Mouse (Mus musculus) layer of hippocampus, adult 9-10 months (tissue): ENCODE results near the gene Aff1.

Experiments
- DNase-seq: peaks from one replicate; pipeline ENCODE4 v3.0.0; 2022; ENCODE audit warnings: low spot score

Aff1 gene

DNA sequence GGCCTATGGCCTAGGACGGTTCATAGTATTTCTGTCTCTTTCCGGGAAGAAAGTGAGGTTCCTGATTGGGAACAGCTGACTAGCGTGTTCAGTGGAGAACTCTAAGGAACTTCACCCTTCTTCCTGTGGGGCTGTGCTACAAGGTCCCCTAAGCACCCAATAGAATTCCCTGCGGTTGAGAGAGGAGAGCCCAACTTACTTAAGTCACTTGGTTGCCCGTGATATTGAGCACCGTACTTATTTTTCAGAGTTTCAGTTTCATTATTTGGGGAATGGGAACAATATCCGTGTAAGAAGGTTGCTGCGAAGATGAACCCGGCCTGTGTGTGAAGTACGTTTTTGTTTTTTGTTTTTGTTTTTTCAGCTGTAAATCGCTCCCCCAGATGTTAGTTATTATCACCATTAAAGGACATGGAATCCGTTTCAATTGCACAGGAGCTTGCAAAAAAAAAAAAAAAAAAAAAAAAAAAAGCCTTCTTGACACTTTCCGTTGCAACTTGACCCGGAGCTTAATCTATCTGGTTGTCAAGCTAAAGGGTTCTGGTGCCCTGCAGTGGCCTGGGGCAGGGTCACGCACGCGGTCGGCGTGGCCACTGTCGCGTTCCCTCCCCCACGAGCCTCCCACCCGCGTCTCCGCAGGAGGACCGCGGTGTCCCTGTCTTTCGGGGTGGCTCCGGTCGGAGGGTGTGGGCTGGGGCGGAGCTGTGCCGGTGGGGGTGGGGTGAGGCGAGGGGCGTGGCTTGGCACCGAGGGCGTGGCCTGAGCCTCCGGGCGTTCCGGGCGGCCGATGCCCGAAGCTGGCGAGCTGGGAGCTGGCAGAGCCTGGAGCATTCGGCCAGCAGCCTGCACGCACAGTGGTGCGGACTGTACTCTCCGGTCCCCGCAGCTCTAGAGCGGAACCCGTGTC, at the start of gene Aff1:
TSS of gene Aff1 (plus strand) at position 751 of the 907 bp plus-strand sequence.
- peak; percentile 32 for DNase-seq

DNA sequence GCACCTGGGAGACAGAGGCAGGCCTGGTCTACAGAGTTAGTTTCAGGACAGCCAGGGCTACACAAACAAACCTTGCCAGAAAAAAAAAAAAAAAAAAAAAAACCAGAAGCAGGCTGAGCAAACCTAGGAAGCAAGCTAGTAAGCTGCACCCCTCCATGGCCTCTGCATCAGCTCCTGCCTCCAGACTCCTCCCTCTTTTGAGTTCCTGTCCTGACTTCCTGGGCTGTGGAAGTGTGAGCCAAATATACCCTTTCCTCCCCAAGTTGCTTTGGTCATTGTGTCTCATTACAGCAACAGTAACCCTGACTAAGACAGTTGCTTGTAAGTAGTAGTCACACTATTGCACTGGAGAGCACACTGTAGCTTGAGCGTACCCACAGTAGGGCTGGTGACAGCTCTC, 48.0 kb upstream of the Aff1 start:
- DNase-seq, result no peak

DNA sequence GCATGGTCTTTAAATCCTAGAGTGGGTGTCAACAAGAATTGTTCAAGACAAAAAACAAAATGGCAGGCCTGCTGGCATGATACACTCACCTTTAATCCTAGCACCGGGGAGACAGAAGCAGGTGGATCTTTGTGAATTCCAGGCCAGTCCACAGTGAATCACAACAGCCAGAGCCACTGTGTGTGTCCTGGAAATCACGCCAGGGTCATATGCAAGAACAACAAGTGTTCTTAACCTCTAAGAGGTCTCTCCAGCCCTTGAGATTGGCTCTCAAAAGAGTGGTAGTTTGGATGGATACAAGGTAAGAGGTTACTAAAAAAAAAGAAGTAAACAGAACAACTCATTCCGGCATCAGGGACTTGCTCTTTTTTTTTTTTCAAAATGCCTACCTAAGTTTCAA, 44.9 kb upstream of the Aff1 start:
- DNase-seq, result no peak

DNA sequence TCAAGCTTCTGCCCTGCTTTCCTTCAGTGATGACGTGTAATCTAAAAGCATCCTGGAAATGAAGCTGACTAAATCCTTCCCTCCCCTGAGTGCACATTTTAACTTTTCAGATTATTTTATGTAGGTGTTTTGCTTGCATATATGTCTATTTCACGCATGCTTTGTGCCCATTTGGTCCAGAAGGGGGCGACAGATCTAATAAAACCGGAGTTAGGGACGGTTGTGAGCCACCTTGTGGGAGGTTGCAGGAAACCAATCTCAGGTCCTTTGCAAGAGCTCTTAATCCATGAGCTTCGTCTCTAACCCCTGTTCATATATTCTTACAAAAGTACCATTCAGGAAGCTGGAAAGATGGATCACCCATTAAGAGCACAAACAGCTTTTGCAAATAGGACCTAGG, 37.9 kb upstream of the Aff1 start:
- no peak for DNase-seq

DNA sequence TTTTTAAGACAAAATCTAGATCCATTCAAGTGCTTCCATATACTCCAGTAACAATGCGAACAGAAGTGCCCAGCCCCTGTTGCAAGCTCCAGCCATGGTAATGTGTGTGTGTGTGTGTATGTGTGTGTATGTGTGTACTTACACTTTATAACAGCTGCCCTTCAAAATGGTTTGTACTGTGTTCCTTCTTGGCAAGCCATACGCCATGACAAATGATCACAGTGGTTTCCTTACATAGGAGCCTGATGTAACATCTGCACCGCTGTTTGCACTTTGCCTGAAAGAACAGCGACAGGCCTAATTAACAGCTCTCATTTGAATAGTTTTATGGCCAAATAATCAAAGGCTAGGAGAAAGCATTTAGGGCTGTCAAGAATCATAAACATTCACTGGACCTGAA, 37.4 kb upstream of the Aff1 start:
- no peak for DNase-seq

DNA sequence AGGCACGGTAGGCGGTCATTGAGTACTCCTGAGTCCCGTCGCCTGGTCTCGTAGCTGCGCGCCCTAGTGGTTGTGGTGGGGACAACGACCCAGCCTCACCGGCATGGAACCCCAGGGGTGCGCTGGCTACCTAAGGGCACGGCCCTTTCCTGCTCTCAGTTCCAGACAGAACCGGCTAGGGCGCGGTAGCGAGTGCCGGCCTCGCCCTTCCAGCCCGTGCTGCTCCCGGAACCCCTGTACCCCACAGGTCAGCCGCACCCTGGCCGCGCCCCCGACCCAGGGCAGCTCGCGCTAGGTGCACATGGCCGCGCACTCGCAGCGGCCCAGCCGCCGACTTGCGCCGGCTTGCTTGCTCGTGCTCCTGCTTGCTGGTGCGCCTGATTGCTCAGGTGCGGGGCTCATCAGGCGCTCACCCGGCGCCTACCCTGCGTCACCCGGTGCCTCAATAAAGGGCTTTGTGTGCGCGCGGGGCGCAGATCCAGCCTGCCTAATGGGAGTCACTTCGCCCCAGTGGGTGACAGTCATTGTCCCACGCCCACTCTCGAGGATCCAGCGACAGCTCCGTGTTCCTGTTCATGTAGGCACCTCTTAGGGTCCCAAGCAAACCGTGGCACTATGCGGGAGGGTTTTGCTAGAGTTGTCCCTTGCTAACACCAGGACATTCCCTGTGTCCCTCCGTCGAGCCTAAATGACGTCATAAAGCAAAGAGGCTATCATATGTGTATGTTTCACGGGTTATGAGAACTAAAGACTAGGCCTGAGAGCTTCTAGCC, 36.6 kb upstream of the Aff1 start, which contains the start of gene 1700016H13Rik:
TSS of gene 1700016H13Rik (minus strand) at position 665 of the 773 bp plus-strand sequence.
- no peak for DNase-seq

DNA sequence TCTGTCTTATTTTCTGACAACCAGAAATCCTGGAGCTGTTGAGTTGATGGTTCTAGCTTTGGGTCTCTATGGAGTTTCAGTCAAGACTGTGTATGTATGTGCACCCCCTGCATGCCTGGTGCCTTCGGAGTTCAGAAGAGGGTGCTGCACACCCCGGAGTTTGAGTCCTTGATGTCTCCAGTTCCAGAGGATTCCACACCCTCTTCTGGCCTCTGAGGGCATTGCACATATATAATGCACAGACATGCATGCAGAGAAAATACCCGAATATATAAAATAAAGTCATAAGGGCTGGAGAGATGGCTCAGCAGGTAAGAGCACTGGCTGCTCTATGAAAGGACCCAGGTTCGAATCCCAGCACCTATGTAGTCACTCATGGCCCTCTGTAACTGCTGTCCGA, 33.3 kb upstream of the Aff1 start:
- no peak for DNase-seq

DNA sequence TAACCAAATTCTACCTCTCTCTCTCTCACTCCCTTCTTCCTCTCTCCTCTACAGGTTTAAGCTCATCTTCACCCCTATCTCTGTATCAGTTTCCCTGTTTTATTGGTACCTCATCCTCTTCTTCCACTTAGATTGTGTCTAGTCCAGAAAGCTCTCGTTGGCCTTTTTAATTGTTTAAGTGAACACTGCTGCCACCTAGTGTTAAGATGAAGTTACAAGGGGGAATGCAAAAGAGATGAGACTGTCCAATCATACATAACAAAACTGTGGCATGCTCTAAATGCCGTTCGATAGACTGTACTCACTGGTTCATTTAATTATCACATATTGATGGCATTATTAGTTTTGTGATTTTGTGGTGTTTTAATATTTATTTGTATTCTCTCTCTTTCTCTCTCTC, 32.6 kb upstream of the Aff1 start:
- peak; percentile 46 for DNase-seq

DNA sequence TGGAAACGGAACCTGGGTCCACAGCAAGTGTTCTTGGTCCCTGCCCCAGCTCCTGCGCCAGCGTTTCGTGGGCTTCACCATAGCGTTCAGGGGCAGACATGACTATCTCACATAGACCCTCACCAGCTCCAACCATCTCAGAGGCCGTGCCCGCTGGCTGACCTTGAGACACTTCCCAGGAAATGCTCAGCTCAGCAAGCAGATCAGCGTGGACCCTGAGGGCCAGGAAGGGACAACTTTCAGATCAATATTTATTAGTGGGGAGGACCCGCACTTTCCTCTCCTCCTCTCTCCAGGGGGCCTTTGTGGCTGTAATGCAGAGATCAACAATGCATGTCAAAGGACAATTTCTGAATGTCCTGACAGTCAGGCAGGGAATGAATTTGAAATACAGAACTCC, 27.2 kb upstream of the Aff1 start:
- DNase-seq, result no peak

DNA sequence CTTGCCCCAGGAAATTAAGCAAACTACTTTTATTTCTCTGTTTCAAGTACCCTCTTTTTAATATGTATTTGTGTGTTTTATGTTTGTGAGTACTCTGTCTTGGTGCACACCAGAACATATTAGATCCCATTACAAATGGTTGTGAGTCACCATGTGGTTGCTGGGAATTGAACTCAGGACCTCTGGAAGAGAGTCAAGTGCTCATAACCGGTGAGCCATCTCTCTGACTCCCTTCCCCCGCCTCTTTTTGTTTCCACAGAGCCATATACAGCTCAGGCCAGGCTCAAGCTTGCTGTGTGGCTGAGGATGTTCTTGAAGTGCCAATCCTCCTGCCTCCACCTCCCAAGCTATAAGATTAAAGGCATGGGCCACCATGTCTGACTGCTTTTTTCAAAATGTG, 26.3 kb upstream of the Aff1 start:
- DNase-seq, result no peak

DNA sequence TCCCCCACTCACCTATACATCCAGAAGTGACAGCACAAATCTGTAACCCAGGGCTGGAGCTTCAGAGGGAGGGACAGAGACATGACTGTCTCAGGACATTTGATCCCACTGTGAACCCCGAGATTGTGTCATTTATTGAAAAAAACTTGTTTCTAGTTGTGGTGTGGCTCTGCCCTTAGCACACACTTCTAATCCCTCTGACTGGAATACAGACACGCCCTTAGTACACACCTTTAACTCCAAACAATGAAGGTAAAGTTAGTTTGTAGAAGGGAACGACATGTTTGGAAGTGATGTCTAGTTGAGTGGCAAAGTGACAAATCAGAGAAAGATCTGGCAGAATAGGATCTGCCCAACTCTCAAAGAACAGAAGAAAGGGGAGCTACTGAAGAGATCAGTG, 20.3 kb upstream of the Aff1 start:
- DNase-seq, result no peak

DNA sequence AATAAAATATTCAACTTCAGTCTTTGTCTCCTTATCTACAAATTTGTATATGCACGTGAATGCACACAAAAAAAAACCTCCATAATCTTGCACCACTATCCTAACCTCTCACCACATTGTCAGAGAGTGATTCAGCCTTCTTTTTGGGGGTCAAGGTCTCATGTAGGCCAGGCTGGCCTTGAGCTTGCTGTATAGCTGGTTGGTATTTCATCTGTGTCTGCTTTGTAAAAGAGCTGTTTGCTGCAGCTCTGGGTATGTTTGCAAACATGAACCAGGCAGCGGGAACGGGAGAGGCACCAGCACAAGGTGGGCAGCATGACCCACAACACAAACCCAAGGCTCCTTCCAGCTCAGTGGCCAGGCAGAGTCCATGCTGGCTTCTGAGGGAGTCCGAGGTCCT, 18.6 kb upstream of the Aff1 start:
- DNase-seq, result no peak

DNA sequence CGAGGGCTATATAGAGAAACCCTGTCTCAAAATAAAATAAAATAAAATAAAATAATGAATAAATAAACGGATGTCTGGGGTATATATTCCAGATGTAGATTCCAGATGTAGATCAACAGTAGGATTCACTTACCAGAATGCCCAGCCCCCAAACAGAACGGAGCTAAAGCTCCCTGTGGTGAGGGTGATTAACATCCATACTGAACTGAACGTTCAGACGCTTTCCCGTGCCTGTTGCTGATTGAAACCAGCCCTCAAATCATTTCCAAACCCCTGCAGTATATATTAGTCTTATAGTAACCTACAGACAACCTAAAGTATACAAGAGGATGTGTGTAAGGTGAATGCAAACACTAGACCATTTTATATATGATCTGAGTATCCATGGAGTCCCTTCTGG, 17.7 kb upstream of the Aff1 start:
- DNase-seq, result no peak

DNA sequence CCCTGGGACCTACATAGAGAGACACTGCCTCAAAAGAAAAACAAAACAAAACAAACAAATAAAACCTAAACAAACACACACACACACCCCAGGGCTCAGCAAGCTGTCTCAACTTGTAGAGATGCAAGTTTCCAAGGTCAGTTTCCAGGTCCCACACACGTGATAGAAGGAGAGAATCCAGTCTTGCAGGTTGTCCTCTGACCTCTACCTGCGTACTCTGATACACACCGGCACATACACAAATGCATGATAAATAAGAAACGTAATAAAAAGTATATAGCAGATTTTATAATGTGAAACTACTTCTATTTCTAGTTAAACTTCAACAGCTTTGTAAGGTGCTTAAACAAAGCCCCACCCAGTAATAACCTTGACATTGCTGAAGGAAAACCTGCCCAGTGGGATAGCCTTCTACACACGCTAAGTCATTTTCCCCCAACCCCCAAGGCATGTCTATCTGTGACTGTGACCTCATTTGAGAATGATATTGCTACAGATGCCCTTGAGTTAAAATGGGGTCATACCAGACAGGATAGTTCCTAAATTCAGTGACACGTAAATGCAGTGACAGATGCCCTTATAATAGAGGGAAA, 15.8 kb upstream of the Aff1 start:
- DNase-seq, result no peak

DNA sequence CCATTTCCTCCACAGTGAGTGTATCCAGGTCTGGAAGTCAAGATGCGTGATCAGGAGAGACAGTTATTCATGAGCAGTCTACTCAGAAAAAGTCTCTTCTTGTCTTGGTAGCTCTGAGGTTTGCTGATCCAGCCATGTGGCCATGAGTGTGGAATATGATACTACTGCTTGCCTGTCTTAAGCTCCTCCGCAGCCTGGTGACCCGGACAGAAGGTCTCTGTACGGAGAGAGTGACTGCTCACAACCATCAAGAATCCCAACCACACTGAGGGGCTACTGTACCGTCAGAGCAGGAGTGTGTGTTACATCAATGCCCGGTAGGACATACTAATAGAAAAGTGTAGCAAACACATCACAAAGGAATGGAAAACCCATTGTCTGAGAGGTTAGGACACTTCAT, 14.3 kb upstream of the Aff1 start:
- DNase-seq, result no peak

DNA sequence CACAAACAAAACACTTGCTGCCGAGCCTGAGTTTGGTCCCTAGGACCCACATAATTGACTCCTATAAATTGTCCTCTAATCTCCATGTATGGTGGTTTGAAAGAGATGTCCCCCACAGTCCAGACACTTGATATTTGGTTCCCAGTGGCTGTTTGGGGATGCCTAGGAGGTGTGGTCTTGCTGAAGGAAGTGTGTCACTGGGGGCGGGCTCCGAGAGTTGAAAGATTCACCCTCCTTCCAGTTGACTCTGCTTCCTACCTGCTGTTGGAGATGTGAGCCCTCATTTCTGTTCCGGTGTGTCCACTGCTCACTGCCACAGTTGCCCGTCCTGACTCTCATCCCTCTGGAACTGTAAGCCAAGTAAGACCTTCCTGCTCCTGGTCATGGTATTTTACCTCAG, 13.2 kb upstream of the Aff1 start:
- no peak for DNase-seq

DNA sequence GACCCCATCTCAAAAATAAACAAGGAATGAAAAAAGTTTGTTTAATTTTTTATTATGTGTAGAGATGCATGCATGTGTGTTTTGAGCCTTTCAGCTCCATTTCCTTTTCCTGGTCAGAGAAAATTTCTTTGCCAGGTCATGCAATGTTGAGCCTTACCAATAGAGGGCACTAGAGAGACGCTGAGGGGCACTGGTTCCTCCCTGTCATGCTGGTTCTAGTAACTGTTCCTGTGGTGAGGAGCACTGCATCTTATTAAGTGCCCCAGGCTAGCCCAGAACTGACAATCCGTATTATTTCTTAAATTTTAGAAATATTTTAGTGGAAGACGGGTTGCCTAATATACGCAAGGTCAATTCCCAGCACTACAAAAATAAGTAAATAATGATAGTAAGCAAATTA, 11.8 kb upstream of the Aff1 start:
- DNase-seq, result peak; percentile 73

DNA sequence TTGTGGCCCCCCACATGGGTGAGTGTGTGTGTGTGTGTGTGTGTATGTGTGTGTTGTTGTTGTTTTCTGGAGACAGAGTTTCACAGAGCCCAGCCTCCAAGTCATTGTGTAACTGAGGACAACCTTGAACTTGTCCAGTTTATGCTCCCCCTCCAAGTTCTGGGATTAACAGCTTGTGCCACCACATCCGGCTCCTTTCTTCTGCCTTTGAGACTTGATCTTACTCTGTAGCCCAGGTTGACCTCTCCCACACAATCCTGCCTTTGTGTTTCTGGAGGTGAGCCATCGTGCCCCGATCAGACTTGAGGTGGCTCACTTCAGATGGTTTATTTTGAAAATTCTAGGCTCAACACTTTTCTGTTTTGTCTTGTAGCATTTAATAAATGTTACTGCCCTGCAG, 10.3 kb upstream of the Aff1 start:
- DNase-seq, result no peak

DNA sequence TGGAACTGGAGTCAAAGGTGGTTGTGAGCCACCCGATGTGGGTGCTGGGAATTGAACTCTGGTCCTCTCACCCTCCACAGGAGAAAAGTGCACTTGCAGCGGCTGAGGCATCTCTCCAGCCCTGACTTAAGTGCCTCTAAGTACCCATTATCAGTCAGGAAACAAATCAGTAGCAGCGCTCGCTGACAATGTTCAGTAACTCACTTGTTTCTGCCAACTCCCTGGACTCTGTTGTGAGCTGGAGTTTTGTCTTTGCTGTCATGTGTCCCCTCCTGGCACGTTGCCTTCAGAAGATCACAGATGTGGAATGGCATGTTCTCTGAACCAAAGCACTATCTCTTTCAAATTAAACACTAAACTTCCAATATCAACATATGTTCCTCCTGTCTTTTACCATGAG, 2.5 kb upstream of the Aff1 start:
- no peak for DNase-seq

DNA sequence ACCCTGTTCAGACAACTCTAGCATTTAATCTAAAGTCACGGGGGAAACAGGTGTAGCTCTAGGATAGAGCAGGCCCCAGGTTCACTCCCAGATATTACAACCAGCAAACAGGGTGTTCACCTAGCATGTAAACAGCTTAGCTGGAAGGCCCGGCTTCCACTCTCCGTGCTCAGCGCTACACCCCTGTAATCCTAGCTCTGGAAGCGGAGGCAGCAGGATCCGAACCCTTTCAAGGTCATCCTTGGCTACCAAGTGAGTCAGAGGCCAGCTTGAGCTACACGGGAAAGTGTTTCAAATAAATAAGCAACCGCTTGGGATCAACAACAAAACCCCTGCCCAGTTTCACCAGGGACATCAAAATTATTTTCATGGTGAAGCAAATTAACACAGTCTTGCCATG, 2.0 kb upstream of the Aff1 start:
- no peak for DNase-seq

DNA sequence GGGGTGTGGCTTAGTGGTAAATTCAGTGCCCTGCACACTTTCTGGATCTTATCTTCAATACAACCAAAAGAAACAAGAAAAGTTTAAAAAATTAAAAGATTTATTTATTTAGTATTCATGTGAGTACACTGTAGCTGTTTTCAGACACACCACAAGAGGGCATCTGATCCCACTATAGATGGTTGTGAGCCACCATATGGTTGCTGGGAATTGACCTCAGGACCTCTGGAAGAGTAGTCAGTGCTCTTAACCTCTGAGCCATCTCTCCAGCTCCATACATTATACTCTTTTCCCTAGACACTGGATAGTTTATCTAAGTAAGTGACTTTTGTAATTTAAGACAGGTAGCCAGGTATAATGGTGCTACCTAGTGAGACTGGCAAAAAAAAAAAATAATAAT, 1.0 kb upstream of the Aff1 start:
- DNase-seq, result no peak

DNA sequence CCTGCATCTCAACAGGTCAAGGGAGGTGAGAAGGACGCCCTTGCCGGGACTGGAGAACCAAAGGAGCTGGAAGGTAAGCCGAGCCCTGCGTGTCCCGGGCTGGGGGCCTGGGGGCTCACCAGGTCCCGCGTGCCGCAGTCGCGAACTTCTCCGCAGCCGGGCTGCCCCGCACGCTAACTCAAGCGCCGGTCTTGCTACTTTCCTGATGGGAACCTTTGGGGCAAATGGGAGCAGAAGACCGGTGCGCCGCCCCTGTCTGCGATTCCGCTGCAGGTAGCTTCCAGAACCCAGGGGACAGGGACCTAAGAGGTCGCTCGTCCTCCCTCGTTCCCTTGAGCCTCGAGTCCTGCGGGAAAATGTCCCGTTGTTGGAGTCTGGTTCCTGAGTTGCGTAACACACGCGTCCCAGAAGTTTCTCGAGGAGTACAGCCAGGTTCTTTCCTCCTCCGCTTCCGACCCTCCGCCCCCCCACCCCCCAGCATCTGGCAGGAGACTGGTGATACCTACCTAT, 412 bp downstream of the Aff1 start:
- no peak for DNase-seq
